Mouse (Mus musculus) spleen, postnatal 36 days (tissue): ENCODE data around the gene Gm20855.
"Not testable (repeated sequence)": the region's sequence is repeated elsewhere in the genome, so short reads cannot be mapped to it uniquely, and the experiment has no call there.

Experiments
- DNase-seq, 2 experiments: peaks; one replicate each; pipeline ENCODE4 v3.0.0; 2022; ENCODE audit warnings: low spot score in 2 of 2, mixed read lengths in 1 of 2

The Gm20855 gene

DNA sequence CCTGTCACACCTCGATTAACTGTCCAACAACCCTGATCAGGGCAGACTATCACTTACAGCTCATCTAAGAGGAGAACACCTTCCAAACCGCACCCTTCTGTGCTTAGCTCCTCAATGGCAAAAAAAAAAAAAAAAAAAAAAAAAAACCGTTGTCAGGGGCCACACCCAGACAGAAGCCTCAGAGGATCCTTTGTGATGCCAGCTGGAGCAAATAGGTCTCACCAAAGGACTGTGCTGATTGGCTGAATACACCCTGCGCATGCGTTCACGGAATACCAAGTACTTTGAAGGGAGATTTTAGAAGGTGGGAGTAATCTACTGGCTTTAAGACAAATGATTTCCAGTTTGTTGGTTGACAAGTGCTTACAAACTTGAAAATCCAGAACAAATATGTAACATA is at the start of gene Gm20855:
Gm20855 (minus strand) TSS at position 101 of the 400 bp plus-strand sequence.
- DNase-seq = not testable (repeated sequence)
